Mouse (Mus musculus): Measurements from ENCODE around the gene Acp4. TPM values are rescaled to one million over a fixed set of nuclear protein-coding genes. Genes with fewer than 3 reads are reported as not detected.

Gene Acp4
- not detected in 2 replicates for polyA plus RNA-seq (2012; rRNA removed)

DNA sequence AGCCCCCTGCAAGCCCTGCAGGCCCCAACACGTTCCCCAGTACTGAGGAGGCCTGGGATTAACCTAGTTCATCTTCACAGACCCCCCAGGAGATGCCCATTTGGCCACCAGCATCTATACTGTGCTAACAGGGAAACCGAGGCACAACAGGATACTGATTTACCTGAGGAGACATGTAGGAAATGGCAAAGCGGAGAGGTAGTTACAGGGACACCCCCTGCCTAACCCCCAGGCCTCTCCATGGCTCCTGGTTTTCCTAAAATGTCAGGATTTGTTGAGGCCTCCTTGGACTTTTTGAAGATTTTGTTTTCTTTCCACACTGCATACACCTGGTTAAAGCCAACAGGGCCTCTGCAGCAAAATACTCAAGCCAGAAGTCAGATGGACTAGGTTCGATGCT, at the start of gene Acp4:
TSS of gene Acp4 (minus strand) at position 101 of the 400 bp plus-strand sequence.

DNA sequence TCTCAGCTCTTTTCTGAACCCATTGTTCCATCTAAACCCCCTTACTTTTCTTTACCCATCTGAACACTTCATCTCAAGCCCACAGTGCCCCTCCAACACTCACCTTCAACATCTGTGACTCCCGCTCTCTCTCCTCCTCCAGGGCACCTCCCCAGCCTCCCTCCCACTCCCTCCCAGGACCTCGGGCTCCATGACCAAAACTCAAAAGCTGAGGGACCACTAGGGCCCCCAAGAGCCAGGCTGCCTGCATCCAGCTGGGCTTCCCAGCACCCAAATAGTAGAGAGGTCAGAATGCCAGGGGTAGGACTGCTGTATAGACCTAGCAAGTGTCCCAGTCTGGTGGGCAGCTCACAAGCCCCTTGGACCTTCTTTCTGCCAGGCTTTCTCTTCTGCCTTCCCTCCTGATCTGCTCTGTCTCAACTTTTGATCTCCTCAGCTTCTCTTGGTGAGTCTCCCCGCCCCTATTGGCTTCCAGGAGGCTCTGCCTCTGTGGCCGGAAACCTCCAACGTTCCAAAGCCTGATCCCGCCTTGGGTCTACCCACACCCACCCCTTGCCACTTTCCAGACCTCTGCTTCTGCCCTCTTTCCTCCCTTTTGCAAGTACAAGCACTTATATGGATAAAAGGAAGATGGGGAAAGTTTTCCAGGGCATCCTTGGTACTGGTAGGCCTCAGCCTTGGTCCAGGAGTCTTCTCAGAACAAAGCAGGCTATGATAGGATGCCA, 49.5 kb upstream of the Acp4 start, which contains the start of gene Clec11a:
TSS of gene Clec11a (minus strand) at position 387 of the 725 bp plus-strand sequence.

DNA sequence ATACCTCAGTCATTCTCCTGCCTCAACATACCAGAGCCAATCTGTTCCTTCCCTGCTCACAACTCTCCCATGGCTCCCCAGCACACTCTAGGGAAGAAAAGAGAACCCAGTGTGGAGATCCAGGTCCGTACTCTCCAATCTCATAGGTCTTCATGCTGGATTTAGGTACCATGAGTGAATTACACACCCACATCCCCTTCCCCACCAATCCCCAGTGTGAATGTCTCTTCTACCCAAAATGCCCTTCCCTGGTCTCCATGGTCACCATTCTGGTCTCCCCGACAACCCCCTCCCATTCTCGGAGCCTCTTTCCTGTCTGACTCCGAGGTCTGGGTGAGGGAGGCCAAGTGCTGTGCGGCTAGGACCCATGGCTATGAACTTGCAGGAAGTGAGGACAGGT, 4.0 kb upstream of the Acp4 start, which contains the start of gene Gm15517:
TSS of gene Gm15517 (plus strand) at position 301 of the 400 bp plus-strand sequence.

DNA sequence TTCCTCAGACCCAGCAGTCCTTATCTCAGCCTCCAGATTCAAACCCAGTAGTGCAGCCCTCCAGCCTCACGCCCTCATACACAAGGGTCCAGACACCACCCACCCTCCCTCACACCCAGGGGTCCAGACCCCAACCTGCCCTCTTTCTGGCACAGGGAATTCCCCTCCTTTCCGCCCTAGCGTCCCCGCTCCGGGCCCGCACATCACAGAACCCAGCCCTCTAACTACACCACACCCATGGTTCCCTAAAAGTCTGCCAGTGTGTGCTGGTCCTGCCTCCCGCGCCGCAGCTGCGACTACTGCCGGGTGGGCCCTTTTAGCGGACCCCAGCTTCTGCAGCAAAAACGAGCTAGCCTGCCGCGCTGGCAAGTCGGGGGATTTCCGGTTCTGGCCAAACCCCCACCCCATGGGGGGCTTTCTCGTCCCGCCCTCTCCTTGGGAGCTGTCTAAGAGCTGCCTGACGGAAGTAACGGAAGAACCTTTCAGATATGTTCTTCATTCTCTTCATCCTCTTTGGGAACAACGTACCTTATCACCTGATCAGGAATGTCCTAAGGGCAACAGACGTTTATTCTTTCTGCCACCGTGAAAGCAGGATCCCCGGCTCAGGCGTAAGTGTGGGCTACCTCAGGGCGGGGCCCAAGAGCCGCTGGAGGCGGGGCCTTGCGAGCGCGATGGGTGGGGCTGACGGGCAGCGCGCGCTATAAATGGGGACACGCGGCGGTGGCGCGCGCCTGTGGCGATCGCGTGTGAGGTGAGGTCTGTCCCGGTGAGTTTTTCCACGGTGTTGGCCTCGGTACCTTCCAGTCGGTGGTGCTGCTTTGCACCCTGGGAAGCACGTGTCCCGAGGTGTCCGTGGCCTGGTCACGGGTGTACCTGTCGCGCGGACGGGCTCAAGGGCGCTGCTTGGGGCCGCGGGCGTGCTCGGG, 10.9 kb downstream of the Acp4 start, which contains the start of the genes 1700028J19Rik and 2410002F23Rik:
TSS of gene 1700028J19Rik (minus strand) at position 641 of the 929 bp plus-strand sequence.
TSS of gene 2410002F23Rik (plus strand) at position 668 of the 929 bp plus-strand sequence.

DNA sequence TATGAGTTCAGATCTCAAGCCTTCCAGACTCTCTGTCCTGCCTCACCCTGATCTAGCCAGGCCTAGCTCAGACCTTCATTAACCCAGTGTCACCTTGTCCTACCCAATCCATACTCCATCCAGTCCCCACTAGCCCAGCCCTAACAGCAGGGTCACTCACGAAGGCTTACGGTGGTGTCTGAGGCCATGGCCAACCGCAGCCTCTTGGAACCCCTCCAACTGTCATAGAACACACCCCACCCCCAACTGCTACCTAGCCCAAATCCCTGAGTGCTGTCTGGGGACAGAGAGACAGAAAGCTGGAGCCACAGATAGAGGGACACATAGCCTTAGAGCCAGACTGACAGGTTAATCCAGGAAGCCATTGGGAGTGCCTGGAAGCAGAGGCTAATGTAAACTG, 21.3 kb downstream of the Acp4 start, which contains the start of gene Gm36864:
TSS of gene Gm36864 (plus strand) at position 269 of the 400 bp plus-strand sequence.

DNA sequence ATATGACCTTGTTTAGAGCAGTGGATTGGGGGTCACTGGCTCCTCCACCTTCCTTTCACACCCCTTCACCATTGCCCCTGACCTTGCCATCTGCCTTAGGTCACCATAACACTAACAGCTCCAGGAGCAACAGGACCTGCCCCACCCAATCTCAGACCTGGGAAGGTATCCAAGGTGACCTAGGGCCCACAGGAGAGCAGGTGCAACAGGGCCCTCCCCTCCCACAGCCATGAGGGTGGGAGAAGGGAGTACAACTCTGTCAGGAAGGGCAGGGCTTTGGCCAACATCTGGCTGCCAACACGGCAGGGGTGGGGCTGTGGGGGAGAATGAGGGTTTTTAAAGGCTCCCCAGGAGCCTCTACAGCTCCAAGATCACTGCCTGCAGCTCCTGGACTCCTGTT, 32.1 kb downstream of the Acp4 start, which contains the start of gene Klk1:
TSS of gene Klk1 (plus strand) at position 285 of the 400 bp plus-strand sequence.

DNA sequence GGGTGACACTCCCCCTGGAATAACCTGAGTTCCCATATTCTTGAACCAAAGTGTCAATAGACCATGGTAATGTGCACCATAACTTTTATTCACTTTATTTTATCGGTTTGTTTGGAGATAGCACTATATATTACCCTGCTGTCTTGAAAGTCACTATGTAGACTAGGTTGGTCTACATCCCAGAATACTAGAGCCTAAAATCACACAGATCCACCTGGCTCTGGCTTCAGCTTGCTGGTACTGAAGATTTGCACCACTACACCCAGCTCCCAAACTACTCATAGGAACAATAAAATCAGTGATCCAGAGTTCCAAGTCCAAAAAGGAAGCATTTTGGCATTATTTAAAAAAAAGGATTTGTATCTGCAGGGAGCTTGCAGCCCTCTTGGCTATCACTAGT, 41.5 kb downstream of the Acp4 start, which contains the start of gene Klk1b5:
TSS of gene Klk1b5 (plus strand) at position 301 of the 400 bp plus-strand sequence.

DNA sequence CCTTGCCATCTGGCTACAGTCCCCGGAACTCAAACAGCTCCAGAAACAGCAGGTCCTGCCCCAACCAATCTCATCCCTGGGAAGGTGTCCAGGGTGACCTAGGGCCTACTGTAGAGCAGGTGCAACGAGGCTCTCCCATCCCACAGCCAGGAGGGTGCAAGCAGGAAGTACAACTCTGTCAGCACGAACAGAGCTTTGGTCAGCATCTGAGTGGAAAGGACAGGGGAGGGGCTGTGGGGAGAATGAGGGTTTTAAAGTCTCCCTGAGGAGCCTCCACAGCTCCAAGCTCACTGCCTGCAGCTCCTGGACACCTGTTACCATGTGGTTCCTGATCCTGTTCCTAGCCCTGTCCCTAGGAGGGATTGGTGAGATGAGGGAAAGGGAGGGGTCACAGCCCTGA, 50.0 kb downstream of the Acp4 start, which contains the start of gene Klk1b4:
TSS of gene Klk1b4 (plus strand) at position 301 of the 400 bp plus-strand sequence.

Other genes starting within 250 kb of the Acp4 start
- gene Klk1b26, start 245.2 kb downstream of the Acp4 start, polyA plus RNA-seq (2012; rRNA removed) = not detected in 2 replicates
- gene Klk1b27, start 205.1 kb downstream of the Acp4 start, polyA plus RNA-seq (2012; rRNA removed) = 0.07 and 0.10 TPM in 2 replicates
- gene Klk1b21, start 155.1 kb downstream of the Acp4 start, polyA plus RNA-seq (2012; rRNA removed) = not detected in 2 replicates
- gene Klk1b22, start 144.7 kb downstream of the Acp4 start, polyA plus RNA-seq (2012; rRNA removed) = not detected in 2 replicates
- gene Klk1b16, start 120.6 kb downstream of the Acp4 start, polyA plus RNA-seq (2012; rRNA removed) = not detected in 2 replicates
- not detected in 2 replicates for gene Klk1b24, start 69.1 kb downstream of the Acp4 start, polyA plus RNA-seq (2012; rRNA removed)
- not detected in 2 replicates for gene Klk1b3, start 59.2 kb downstream of the Acp4 start, polyA plus RNA-seq (2012; rRNA removed)
- gene Klk1b4, start 49.9 kb downstream of the Acp4 start, polyA plus RNA-seq (2012; rRNA removed) = 0.13 and 0.50 TPM in 2 replicates
- gene Klk1b5, start 41.4 kb downstream of the Acp4 start, polyA plus RNA-seq (2012; rRNA removed) = not detected in 2 replicates
- gene Klk1, start 32.0 kb downstream of the Acp4 start, polyA plus RNA-seq (2012; rRNA removed) = 0.08 and 0.67 TPM in 2 replicates
- gene Gm36864, start 21.2 kb downstream of the Acp4 start, polyA plus RNA-seq (2012; rRNA removed) = not detected in 2 replicates
- 0.71 TPM in 2 replicates for gene 1700028J19Rik, start 10.7 kb downstream of the Acp4 start, polyA plus RNA-seq (2012; rRNA removed)
- 33.2 and 37.0 TPM in 2 replicates for gene 2410002F23Rik, start 10.7 kb downstream of the Acp4 start, polyA plus RNA-seq (2012; rRNA removed)
- gene Gm15517, start 4.1 kb upstream of the Acp4 start, polyA plus RNA-seq (2012; rRNA removed) = not detected in 2 replicates
- 0.78 and 0.94 TPM in 2 replicates for gene Clec11a, start 49.5 kb upstream of the Acp4 start, polyA plus RNA-seq (2012; rRNA removed)
- 0.02 and 0.04 TPM in 2 replicates for gene Shank1, start 52.9 kb upstream of the Acp4 start, polyA plus RNA-seq (2012; rRNA removed)
- gene Syt3, start 126.7 kb upstream of the Acp4 start, polyA plus RNA-seq (2012; rRNA removed) = 0.02 and 0.04 TPM in 2 replicates
- gene 1700008O03Rik, start 128.4 kb upstream of the Acp4 start, polyA plus RNA-seq (2012; rRNA removed) = 0.19 and 0.22 TPM in 2 replicates
- 0.02 TPM in 1 of 2 replicates, not detected in the other for gene Lrrc4b, start 171.6 kb upstream of the Acp4 start, polyA plus RNA-seq (2012; rRNA removed)
- 52.0 and 53.0 TPM in 2 replicates for gene Aspdh, start 208.0 kb upstream of the Acp4 start, polyA plus RNA-seq (2012; rRNA removed)
- 121 and 139 TPM in 2 replicates for gene Josd2, start 210.6 kb upstream of the Acp4 start, polyA plus RNA-seq (2012; rRNA removed)
- 45.3 and 47.9 TPM in 2 replicates for gene Emc10, start 239.2 kb upstream of the Acp4 start, polyA plus RNA-seq (2012; rRNA removed)
- 1.9 and 2.3 TPM in 2 replicates for gene Fam71e1, start 239.2 kb upstream of the Acp4 start, polyA plus RNA-seq (2012; rRNA removed)